Mouse (Mus musculus): Measurements from ENCODE around the gene B9d2. TPM values are rescaled to one million over a fixed set of nuclear protein-coding genes. Genes with fewer than 3 reads are reported as not detected.

B9d2 gene
- 42.9 and 46.9 TPM in 2 replicates for polyA plus RNA-seq (2015; fragmentation: Nextera tagmentation; extraction: Ambion mirVana)

GRCm38 (mm10) chr7:25680514-25681258, at the start of gene B9d2:
TSS of gene B9d2 (plus strand) at chr7:25680780.
- peaks cover 12% of the 10 kb centered on the region for H3K27me3 ChIP-seq (replicated peaks)
- no peaks in the 10 kb centered on the region for H3K36me3 ChIP-seq
- H3K4me3 ChIP-seq (replicated peaks): peak within 1 kb of the TSS; percentile 56
- H3K27ac ChIP-seq (replicated peaks): peak within 1 kb of the TSS; percentile 95
- peak within 1 kb of the TSS; percentile 60 for H3K9ac ChIP-seq (replicated peaks)
- peak; percentile 93 for ATAC-seq (ENCODE audit: low FRiP score)
- WGBS: under 1% methylated on average over 46 of the region's 46 CpGs
- peaks cover 28% of the 10 kb centered on the region for H3K4me1 ChIP-seq
- H3K9me3 ChIP-seq (replicated peaks): no peaks in the 10 kb centered on the region
- H3K4me2 ChIP-seq: peak within 1 kb of the TSS; percentile 64

- Histone ChIP-seq H3K36me3 (peaks cover 58% of the 10 kb centered on the region), H3K4me3 (replicated peaks) (no peak overlapping the region), H3K27me3 (replicated peaks) (peaks cover 20% of the 10 kb centered on the region), H3K4me2 (no peak overlapping the region), H3K27ac (replicated peaks) (no peak overlapping the region), H3K9me3 (replicated peaks) (no peaks in the 10 kb centered on the region), H3K9ac (replicated peaks) (no peak overlapping the region), H3K4me1 (peaks cover 3% of the 10 kb centered on the region)
- 92% methylated on average over 5 of the region's 5 CpGs for WGBS
- ATAC-seq (ENCODE audit: low FRiP score): no peak
Observed at GRCm38 (mm10) chr7:25632679-25633078, 47.9 kb upstream of the B9d2 start.

DNA sequence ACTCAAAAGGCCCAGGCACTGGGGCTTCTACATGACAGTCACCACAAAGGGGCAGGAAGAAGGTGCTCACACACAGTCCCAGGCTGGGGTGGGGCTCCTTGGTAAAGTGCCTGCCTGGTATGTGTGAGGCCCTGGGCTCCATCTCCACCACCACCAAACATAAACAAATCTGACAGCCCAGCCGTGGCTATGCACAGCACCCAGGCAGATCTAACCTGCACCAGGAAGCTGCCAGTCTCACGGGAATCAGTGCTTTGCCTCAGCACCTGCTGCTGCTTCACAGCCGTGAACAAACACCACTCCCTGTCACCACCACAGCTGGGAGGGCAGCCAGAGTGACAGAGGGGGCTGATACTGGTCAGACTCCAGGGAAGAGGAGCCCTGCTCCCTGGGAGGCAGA, 44.2 kb upstream of the B9d2 start:
- no peaks in the 10 kb centered on the region for H3K4me1 ChIP-seq
- no peak for ATAC-seq (ENCODE audit: low FRiP score)
- H3K27me3 ChIP-seq (replicated peaks): no peaks in the 10 kb centered on the region
- peaks cover 68% of the 10 kb centered on the region for H3K36me3 ChIP-seq
- 77% methylated on average over 3 of the region's 3 CpGs for WGBS
- H3K9ac ChIP-seq (replicated peaks): no peak overlapping the region
- H3K27ac ChIP-seq (replicated peaks): no peak overlapping the region
- H3K4me3 ChIP-seq (replicated peaks): no peak overlapping the region
- H3K9me3 ChIP-seq (replicated peaks): no peaks in the 10 kb centered on the region
- H3K4me2 ChIP-seq: no peak overlapping the region

- no peaks in the 10 kb centered on the region for H3K27me3 ChIP-seq (replicated peaks)
- H3K27ac ChIP-seq (replicated peaks): no peak overlapping the region
- no peak overlapping the region for H3K4me3 ChIP-seq (replicated peaks)
- no peak for ATAC-seq (ENCODE audit: low FRiP score)
- no peaks in the 10 kb centered on the region for H3K9me3 ChIP-seq (replicated peaks)
- H3K9ac ChIP-seq (replicated peaks): no peak overlapping the region
- 93% methylated on average over 5 of the region's 5 CpGs for WGBS
- H3K4me2 ChIP-seq: no peak overlapping the region
- H3K4me1 ChIP-seq: no peaks in the 10 kb centered on the region
- peaks cover 60% of the 10 kb centered on the region for H3K36me3 ChIP-seq
Observed at GRCm38 (mm10) chr7:25637099-25637498, 43.5 kb upstream of the B9d2 start.

- H3K9ac ChIP-seq (replicated peaks): no peak overlapping the region
- WGBS: 93% methylated on average over 4 of the region's 4 CpGs
- H3K9me3 ChIP-seq (replicated peaks): no peaks in the 10 kb centered on the region
- H3K4me3 ChIP-seq (replicated peaks): no peak overlapping the region
- H3K27me3 ChIP-seq (replicated peaks): no peaks in the 10 kb centered on the region
- peaks cover 49% of the 10 kb centered on the region for H3K36me3 ChIP-seq
- H3K27ac ChIP-seq (replicated peaks): no peak overlapping the region
- no peaks in the 10 kb centered on the region for H3K4me1 ChIP-seq
- no peak overlapping the region for H3K4me2 ChIP-seq
- no peak for ATAC-seq (ENCODE audit: low FRiP score)
Observed at GRCm38 (mm10) chr7:25639754-25640153, 40.8 kb upstream of the B9d2 start.

DNA sequence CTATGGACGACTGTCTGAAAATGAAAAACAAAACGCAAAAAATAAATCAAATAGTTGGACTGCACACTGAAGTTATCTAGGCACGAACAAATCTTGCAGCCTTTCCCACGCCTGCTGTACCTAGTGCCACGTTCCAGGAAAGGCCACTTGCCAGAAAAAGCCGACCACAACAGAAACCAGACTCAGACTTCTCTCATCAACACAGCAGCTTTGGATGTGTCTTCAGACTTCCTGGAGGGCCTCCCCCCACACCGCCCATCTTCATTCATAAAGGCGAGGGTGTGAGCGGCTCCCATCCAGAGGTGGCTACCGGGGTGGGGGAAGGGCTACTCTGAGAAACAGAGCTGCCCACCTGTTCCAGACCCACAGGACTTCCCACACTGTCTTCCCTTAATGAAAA, 36.4 kb upstream of the B9d2 start:
- Histone ChIP-seq H3K9ac (replicated peaks) (no peak overlapping the region), H3K4me1 (no peaks in the 10 kb centered on the region), H3K27ac (replicated peaks) (no peak overlapping the region), H3K9me3 (replicated peaks) (no peaks in the 10 kb centered on the region), H3K36me3 (peaks cover 26% of the 10 kb centered on the region), H3K4me3 (replicated peaks) (no peak overlapping the region), H3K27me3 (replicated peaks) (no peaks in the 10 kb centered on the region), H3K4me2 (no peak overlapping the region)
- no peak for ATAC-seq (ENCODE audit: low FRiP score)
- 81% methylated on average over 10 of the region's 10 CpGs for WGBS

GRCm38 (mm10) chr7:25644631-25645030, 35.9 kb upstream of the B9d2 start:
- peaks cover 22% of the 10 kb centered on the region for H3K36me3 ChIP-seq
- no peaks in the 10 kb centered on the region for H3K4me1 ChIP-seq
- no peak for ATAC-seq (ENCODE audit: low FRiP score)
- WGBS: 84% methylated on average over 4 of the region's 4 CpGs
- H3K27ac ChIP-seq (replicated peaks): no peak overlapping the region
- no peaks in the 10 kb centered on the region for H3K9me3 ChIP-seq (replicated peaks)
- no peaks in the 10 kb centered on the region for H3K27me3 ChIP-seq (replicated peaks)
- no peak overlapping the region for H3K4me2 ChIP-seq
- no peak overlapping the region for H3K4me3 ChIP-seq (replicated peaks)
- H3K9ac ChIP-seq (replicated peaks): no peak overlapping the region

GRCm38 (mm10) chr7:25645074-25645473, 35.5 kb upstream of the B9d2 start:
- ATAC-seq (ENCODE audit: low FRiP score): no peak
- WGBS: 67% methylated on average over 14 of the region's 14 CpGs
- H3K27me3 ChIP-seq (replicated peaks): no peaks in the 10 kb centered on the region
- no peak overlapping the region for H3K4me3 ChIP-seq (replicated peaks)
- H3K4me1 ChIP-seq: no peaks in the 10 kb centered on the region
- H3K27ac ChIP-seq (replicated peaks): no peak overlapping the region
- no peak overlapping the region for H3K9ac ChIP-seq (replicated peaks)
- H3K9me3 ChIP-seq (replicated peaks): no peaks in the 10 kb centered on the region
- H3K4me2 ChIP-seq: no peak overlapping the region
- peaks cover 17% of the 10 kb centered on the region for H3K36me3 ChIP-seq

DNA sequence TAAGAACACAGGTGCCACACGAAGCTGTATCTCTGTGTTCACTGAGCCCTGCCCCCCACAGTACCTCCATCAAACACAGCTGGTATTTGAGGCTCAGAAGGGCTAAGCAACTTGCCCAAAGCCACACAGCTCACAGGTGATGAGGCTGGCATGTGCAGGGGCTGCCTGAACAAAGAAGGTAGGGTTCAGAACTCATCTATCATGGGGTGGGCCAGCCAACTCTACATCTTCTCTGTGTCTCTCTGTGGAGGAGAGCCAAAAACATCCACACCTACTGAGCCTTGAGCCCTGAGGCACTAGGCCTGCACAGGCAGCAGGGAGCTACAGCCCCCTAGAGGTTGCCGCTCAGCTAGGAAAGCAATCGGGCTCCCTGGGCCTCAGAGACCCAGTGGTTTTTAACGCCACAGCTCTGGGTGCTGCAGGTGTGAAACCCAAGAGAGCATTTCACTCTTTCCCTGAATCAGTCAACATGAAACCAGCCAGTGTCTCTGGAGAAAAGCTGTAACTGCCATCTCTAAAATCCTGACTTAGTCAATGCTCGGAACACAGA, 32.9 kb upstream of the B9d2 start:
- H3K27ac ChIP-seq (replicated peaks): no peak overlapping the region
- H3K4me2 ChIP-seq: no peak overlapping the region
- no peak for ATAC-seq (ENCODE audit: low FRiP score)
- no peak overlapping the region for H3K4me3 ChIP-seq (replicated peaks)
- no peaks in the 10 kb centered on the region for H3K4me1 ChIP-seq
- WGBS: 49% methylated on average over 5 of the region's 5 CpGs
- H3K36me3 ChIP-seq: peaks cover 6% of the 10 kb centered on the region; the same call in 1 of the 2 replicates
- H3K9ac ChIP-seq (replicated peaks): no peak overlapping the region
- H3K9me3 ChIP-seq (replicated peaks): no peaks in the 10 kb centered on the region
- H3K27me3 ChIP-seq (replicated peaks): no peaks in the 10 kb centered on the region

- H3K4me2 ChIP-seq: no peak overlapping the region
- H3K36me3 ChIP-seq: peaks cover 10% of the 10 kb centered on the region; the same call in 1 of the 2 replicates
- H3K27me3 ChIP-seq (replicated peaks): no peaks in the 10 kb centered on the region
- no peaks in the 10 kb centered on the region for H3K9me3 ChIP-seq (replicated peaks)
- H3K9ac ChIP-seq (replicated peaks): no peak overlapping the region
- no peak overlapping the region for H3K4me3 ChIP-seq (replicated peaks)
- H3K27ac ChIP-seq (replicated peaks): no peak overlapping the region
- 87% methylated on average over 5 of the region's 5 CpGs for WGBS
- ATAC-seq (ENCODE audit: low FRiP score): no peak
- H3K4me1 ChIP-seq: no peaks in the 10 kb centered on the region
Observed at GRCm38 (mm10) chr7:25649839-25650238, 30.7 kb upstream of the B9d2 start.

DNA sequence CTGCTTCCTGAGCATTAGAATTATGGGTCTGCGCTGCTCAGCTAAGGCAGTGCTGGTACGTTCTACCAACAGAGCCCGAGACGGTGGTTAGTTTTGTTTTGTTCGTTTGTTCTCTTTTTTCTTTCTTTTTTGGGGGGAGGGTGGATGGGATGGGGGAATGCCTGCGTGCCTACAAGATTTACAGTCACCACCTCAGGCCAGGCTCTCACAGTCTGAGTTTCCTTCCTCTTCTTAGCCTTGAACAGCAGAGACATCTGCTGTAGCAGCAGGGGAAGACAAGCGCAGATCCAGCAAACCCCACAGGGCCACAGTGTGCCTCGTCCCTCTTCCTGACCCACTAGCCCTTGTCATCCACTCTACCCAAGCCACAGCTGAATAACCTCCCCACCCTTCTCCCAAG, 29.3 kb upstream of the B9d2 start:
- Histone ChIP-seq H3K4me2 (no peak overlapping the region), H3K36me3 (0 out of 2 replicates have a peak, but pooled peaks cover 7% of the 10 kb centered on the region), H3K4me1 (peaks cover 7% of the 10 kb centered on the region), H3K27me3 (replicated peaks) (no peaks in the 10 kb centered on the region), H3K9ac (replicated peaks) (no peak overlapping the region), H3K9me3 (replicated peaks) (no peaks in the 10 kb centered on the region), H3K27ac (replicated peaks) (no peak overlapping the region), H3K4me3 (replicated peaks) (no peak overlapping the region)
- no peak for ATAC-seq (ENCODE audit: low FRiP score)
- WGBS: 86% methylated on average over 8 of the region's 8 CpGs

DNA sequence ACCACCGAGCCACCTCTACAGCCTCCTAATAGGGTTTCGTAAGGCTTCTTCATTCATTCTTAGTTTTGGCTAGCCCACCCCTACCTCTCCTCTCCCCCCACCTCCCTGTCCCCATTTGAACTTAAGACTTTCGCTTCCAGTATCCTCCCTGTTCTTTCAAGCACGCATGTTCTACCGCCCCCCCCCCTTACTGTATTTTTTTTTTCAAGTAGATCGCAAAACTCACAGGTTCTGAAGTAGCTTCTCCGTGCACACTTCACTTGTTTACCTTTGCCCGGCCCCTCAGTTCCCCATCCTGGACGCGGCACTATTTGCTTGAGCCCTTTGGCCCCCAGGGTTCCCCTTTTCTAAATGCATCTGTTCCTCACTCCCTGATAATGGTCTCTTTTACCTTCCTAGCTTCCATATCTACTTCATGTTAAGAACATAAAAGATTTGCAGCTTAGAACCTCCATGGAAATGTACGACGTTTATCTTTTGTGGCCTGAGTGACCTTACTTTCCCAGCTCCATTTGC, 28.3 kb upstream of the B9d2 start:
- Histone ChIP-seq H3K4me1 (peaks cover 17% of the 10 kb centered on the region), H3K9ac (replicated peaks) (no peak overlapping the region), H3K9me3 (replicated peaks) (no peaks in the 10 kb centered on the region), H3K27ac (replicated peaks) (no peak overlapping the region), H3K4me3 (replicated peaks) (no peak overlapping the region), H3K36me3 (0 out of 2 replicates have a peak, but pooled peaks cover 7% of the 10 kb centered on the region), H3K4me2 (no peak overlapping the region), H3K27me3 (replicated peaks) (no peaks in the 10 kb centered on the region)
- no peak for ATAC-seq (ENCODE audit: low FRiP score)
- WGBS: 91% methylated on average over 12 of the region's 12 CpGs
